In genomic region chr11:64518146-64518841, GRCm38 (mm10) we compare ENCODE assay signal across 25 mouse cellular contexts.
DNase-seq lines count a peak whose midpoint lies in the region; ATAC-seq and TF ChIP-seq lines count a peak whose summit lies in the region.
"Had no signal": no experiment of that assay in that cellular context is flagged by ENCODE, and none has a peak within 500 bp of the region (broad histone marks: within the 10 kb centered on the region; RNA-seq: fewer than 3 reads in every experiment).

No protein-coding gene starts in this region.

- no peak overlapping the region for H3K27ac ChIP-seq in hindbrain, postnatal 0 days
- H3K27ac ChIP-seq in hindbrain, embryonic 13.5 days = no peak overlapping the region
- H3K27ac ChIP-seq: forebrain, embryonic 10.5 days; intestine, embryonic 15.5 days; limb, embryonic 12.5 days; liver, embryonic 13.5 days; neural tube, embryonic 13.5 days had no signal

- WGBS in hindbrain, postnatal 0 days = 39% methylated on average over 6 of the region's 6 CpGs
- WGBS in hindbrain, embryonic 13.5 days = 57% methylated on average over 6 of the region's 6 CpGs

- peak; percentile 30 to 45 for DNase-seq in cerebellum, postnatal 10 days
- no peak for DNase-seq in cerebellum, adult 11 months
- peak; percentile 63 for DNase-seq in hindbrain, postnatal 0 days (ENCODE audit: low spot score)
- peak; percentile 47 for DNase-seq in adipocyte (ENCODE audit: low spot score)
- DNase-seq: adrenal gland, adult 2 months; cerebellum, adult 9-11 months; embryo, embryonic 11 days; gastrocnemius, postnatal 36 days; heart, postnatal 10 days; kidney, adult 9 months; kidney, postnatal 36 days; liver, embryonic 13.5 days; lung, embryonic 14.5 days; lung, postnatal 36 days; thymus, postnatal 36 days had no signal

- H3K4me2 ChIP-seq in hindbrain, postnatal 0 days (ENCODE audit: low read depth, low read length) = no peak overlapping the region
- H3K4me2 ChIP-seq in hindbrain, embryonic 13.5 days = no peak overlapping the region
- H3K4me2 ChIP-seq: heart, embryonic 11.5 days; intestine, embryonic 15.5 days; limb, embryonic 12.5 days; liver, embryonic 13.5 days; lung, embryonic 14.5 days; midbrain, embryonic 11.5 days; neural tube, embryonic 13.5 days had no signal

- H3K4me1 ChIP-seq in hindbrain, postnatal 0 days (ENCODE audit: insufficient read depth, low read length) = no peaks in the 10 kb centered on the region
- H3K4me1 ChIP-seq in hindbrain, embryonic 13.5 days (replicated peaks) = peaks cover 6% of the 10 kb centered on the region; the same call in 1 of the 2 replicates
- H3K4me1 ChIP-seq: intestine, embryonic 15.5 days had no signal

- H3K27me3 ChIP-seq in hindbrain, postnatal 0 days (ENCODE audit: insufficient read depth, low read length) = peaks cover 16% of the 10 kb centered on the region; the same call in 1 of the 2 replicates
- H3K27me3 ChIP-seq in hindbrain, embryonic 13.5 days = peaks cover 36% of the 10 kb centered on the region

- no peaks in the 10 kb centered on the region for H3K9me3 ChIP-seq in hindbrain, postnatal 0 days (ENCODE audit: low read length)
- no peaks in the 10 kb centered on the region for H3K9me3 ChIP-seq in hindbrain, embryonic 13.5 days
- H3K9me3 ChIP-seq: forebrain, embryonic 10.5 days; G1E; intestine, embryonic 15.5 days; limb, embryonic 12.5 days; liver, embryonic 13.5 days; neural tube, embryonic 13.5 days had no signal

- no peaks in the 10 kb centered on the region for H3K36me3 ChIP-seq in hindbrain, postnatal 0 days (ENCODE audit: insufficient read depth, low read length)
- no peaks in the 10 kb centered on the region for H3K36me3 ChIP-seq in hindbrain, embryonic 13.5 days
- H3K36me3 ChIP-seq: forebrain, embryonic 10.5 days; G1E; intestine, embryonic 15.5 days; limb, embryonic 12.5 days; liver, embryonic 13.5 days; neural tube, embryonic 13.5 days had no signal

- no peak overlapping the region for H3K4me3 ChIP-seq in hindbrain, postnatal 0 days (ENCODE audit: low read length)
- no peak overlapping the region for H3K4me3 ChIP-seq in hindbrain, embryonic 13.5 days
- H3K4me3 ChIP-seq: forebrain, embryonic 10.5 days; intestine, embryonic 15.5 days; limb, embryonic 12.5 days; liver, embryonic 13.5 days; neural tube, embryonic 13.5 days had no signal

- ATAC-seq in hindbrain, postnatal 0 days = no peak
- ATAC-seq in hindbrain, embryonic 13.5 days (ENCODE audit: low FRiP score) = no peak
- 0 out of 2 replicates have a peak, but pooled peaks have one; percentile 14 for ATAC-seq in megakaryocyte progenitor cell, adult 5-6 weeks (replicated peaks; ENCODE audit: poor library complexity)
- ATAC-seq in activated CD4-positive, CD25-positive, alpha-beta regulatory T cell, adult 4 months = no peak
- ATAC-seq: intestine, embryonic 15.5 days had no signal

- H3K9ac ChIP-seq in hindbrain, postnatal 0 days (replicated peaks; ENCODE audit: low read length) = no peak overlapping the region
- no peak overlapping the region for H3K9ac ChIP-seq in hindbrain, embryonic 13.5 days
- H3K9ac ChIP-seq: intestine, embryonic 15.5 days; limb, embryonic 12.5 days; liver, embryonic 13.5 days; lung, embryonic 14.5 days; neural tube, embryonic 13.5 days had no signal

- TF ChIP-seq CTCF in hindbrain, postnatal 0 days (IDR thresholded peaks at IDR 0.05; ENCODE audit: low read depth) = no peak
